Mouse (Mus musculus) testis, postnatal 10 days (tissue): ENCODE data around the gene Stx18.

ENCODE experiments used
- DNase-seq: peaks from one replicate; pipeline ENCODE4 v3.0.0; 2021; ENCODE audit warnings: low spot score

Stx18 gene

DNA sequence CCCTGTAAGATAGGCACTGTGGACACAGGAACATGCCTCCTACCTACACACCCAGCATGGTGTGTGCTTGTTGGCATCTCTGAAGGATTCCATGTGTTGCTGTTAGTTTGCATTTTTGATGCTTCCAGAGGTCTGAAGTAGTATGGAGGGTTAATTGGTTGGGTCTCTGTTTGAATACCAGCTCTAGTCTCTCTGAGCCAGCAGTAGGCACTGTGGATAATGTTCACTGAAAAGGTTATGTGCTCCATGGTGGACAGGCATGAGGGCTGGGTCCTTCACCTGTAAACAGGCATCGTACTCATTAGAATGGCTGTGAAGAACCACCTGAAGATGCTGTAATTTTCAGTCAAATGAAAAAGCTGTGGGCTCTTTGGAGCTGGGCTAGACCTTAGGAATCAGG lies 41.9 kb downstream of the Stx18 start:
- no peak for DNase-seq

DNA sequence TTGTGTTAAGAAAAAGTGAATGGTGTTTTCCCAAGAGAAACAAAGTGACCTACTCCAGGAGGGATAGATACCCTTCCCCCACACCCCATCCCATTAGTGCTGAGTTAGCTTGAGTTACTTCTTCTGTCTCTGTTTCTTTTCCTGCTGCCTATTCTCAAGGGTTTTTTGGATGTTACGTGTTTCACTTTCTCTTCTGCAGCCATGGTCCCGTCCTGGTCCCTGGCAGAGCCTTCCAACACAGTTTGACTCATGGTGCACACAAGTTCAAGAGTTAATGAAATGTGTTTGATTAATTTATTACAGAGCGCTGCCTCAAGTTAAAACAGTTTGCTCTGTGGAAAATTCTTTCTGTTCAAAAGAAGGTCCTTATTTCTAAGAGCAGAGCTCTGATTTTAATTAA lies 44.0 kb downstream of the Stx18 start:
- DNase-seq: no peak

DNA sequence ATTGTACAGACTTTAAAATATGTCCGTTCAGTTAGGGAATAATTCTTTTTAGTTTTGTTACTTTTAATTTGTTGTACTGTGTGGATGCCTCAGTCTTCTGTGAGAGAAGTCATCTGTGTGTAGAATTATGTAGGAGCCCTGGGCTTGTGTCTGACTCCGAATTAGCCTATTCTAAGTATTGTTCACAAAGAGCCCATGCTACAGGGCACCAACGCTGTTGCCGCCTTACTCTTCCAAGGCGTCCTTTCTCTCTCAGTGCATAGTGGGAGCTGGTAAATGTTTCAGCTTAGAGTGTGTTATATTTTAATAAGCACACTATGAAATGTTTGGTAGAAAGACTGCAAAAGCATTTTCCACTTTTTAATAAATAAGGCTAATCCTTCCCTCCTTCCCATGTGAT lies 44.8 kb downstream of the Stx18 start:
- DNase-seq: no peak

DNA sequence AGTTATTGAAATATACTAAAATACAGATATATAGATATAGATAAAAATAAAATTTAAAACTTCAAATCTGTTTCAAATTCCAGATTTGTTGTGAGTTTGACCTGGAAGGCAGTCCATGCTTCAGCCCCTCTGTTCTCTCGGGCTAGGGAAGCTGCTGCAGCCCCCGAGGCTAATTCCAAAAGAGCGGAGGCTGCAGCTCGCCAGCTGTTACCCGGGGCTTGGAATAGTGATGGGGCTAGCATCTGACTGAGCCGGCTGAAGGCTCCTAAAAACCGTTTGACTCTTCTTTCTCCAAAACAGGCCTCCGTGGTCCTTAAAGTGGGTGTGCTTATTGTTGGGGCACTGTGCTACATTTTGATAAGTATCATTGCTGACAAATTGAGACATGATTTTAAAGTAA lies 46.1 kb downstream of the Stx18 start:
- no peak for DNase-seq

DNA sequence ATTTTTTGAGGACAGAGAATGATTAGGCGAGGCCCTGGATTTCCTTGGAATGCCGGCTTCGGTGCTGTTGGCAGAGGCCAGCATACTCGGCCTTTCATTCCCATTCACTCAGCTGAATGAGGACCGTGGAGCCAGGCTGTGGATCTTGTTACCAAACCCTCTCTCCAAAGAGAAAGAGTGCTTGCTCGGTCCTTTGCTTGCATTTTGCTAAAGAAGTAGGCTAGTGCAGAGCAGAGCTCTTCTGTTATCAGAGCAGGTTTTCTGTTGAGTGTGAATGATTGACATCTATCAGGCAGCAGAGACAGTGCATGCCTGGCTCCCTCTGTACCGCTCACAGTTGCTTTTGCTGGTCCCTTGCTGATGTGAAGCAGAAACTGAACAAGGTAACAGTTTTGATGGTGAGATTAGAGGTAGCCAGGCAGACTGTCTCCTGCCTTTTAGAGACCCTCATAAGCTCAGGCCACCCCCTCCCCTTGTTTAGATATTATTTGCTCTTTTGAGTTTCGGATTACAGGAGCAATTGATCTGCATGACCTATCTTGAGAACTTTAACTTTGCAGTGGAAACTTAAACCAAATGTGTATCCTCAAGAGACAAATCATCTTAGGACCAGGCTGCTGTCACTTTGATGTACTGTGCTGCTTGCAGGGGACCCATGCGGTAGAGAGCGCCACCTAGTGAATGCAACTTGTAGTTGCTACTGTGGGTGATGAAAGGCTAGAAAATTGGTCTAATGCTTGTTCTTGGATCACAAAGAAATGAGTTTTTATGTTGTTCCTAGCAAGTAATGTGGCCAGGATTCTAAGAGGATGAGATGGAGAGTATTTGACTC lies 47.2 kb downstream of the Stx18 start:
- peak; percentile 54 for DNase-seq

DNA sequence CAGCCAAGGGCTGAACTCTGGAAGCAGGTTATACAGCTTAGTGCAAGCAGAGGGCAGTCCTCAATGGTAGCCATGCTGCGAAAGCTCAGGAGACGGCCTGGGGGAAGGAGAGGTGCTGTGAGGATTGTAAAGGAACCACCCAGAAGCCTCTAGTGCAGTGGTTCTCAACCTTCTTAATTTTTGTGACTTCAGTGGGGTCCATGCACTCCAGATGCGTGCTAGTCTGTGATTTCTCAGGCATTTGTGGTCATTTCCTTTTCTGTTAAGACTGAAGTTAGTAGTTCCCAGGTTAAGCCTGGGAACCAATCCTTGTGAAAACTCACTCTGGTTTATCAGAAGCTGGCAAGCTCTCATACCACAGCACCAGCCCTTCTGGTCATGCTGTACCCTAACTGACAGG lies 51.6 kb downstream of the Stx18 start:
- DNase-seq: peak; percentile 21

DNA sequence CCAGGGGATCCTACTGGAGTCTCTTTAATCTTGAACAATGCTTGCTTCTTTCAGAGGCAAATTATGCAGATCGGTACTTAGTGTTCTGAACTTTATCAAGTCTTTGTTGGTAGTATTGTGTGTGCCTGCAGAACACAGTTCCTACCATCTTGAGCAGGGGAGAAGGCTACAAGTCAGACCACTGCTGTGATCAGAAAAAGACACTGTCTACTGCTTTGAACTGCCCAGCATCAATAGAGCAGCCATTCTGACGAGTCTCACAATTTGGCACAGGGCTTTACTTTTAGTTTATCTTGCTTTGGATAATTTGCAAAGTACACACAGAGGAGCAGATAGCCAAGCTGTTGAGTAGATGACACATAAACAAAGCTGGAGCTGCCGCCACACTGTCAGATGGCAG lies 52.0 kb downstream of the Stx18 start:
- DNase-seq: peak; percentile 18

DNA sequence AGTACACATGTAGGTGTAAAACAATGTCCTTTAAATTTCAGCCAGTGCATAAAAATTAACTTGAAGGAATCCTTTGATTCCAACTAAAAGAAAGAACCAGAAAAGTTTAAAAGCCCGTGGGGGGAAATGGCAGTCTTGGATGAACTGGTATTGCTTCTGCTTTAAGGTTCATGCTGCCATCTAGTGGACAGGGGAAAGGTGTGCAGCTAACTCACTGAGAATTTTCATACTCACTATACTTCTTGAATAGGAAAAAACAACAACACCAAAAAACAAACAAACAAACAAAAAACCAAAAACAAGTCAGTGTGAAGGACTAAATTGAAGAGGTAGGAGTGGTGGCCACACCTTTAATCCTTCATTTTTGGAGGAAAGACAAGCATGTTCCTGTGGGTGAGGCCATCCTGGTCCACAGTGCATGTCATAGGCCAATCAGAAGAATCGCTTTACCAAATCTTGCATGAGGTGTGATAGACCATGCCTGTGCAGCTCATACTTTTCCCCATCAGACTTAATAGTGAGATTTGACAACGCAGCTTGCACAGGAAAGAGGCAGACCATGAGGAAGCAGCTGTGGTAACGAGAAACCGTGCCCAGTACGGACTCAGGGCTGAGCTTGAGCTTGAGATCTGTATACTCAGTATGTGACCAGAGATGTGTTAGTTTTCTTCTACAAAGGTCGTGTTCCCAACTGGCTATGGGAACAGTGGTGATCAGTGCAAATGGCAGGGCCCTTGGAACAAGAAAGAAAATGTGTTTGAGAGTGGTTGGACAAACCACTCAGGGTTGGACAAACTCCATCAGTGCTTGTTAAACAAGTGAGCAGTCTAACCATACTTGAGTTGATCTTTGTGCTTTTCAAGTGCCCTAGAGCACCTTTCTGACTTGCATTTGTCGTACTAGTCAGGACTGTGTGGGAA lies 52.8 kb downstream of the Stx18 start:
- DNase-seq: peak; percentile 38

DNA sequence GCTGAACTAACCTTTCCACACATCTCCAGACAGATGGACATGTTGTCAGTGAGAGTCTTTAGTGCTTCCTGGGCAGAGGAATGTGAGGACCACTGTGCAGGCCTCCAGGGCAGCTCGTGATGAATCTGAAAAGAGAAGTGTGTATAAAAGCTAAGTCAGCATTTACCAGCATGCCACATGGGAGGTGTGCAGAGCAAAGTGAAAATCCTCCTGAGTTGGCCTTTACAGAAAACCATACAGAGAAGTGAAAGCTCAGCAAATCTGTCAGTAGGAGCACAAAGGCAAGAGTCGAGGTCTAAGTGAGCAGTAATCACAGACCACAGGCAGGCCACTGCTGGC lies 53.4 kb downstream of the Stx18 start:
- DNase-seq: peak; percentile 6

DNA sequence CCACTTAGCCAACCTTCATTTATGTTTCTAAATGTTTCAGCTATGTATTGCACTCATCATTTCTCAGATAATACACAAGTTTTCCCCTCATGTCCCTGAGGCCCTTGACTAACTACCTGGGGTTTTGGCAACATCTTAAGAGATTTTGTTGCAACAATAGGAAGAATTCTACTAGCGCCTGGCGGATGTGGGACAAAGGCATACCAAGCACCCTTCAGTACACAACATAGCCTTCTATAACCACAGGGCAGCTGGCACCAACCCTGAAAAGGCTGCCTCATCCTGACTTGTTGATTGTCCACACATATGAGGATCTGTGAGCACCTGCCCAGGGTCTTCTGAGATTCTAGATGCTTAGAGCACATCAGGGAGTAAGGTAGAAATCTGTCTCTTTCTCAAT lies 55.8 kb downstream of the Stx18 start:
- no peak for DNase-seq

DNA sequence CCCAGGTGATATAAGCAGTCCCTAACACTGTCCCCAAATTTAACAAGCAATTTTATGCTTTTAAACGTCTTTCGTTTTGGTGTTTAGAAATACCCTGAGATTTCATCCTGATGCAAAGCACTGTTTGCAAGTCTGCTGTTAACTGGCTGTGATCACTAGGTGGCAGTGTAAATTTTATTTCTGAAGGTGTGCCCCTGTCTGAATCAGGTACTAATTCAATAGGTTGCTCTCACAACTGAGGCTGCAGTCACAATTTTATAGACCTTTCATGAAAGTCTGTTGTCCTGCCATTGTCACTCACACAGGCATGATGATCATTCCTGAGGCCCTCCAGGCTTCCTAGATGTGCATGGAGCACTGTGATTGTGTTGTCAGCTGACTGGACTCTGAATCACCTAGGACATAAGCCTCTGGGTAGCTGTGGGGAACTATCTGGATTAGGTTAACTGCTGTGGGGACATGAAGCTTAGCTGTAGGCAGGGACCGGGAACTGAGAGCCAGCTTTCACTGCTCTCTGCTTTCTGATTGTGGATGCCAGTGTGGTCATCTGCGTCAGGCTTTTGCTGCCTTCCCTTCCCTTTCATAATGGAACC lies 59.1 kb downstream of the Stx18 start:
- DNase-seq: no peak

DNA sequence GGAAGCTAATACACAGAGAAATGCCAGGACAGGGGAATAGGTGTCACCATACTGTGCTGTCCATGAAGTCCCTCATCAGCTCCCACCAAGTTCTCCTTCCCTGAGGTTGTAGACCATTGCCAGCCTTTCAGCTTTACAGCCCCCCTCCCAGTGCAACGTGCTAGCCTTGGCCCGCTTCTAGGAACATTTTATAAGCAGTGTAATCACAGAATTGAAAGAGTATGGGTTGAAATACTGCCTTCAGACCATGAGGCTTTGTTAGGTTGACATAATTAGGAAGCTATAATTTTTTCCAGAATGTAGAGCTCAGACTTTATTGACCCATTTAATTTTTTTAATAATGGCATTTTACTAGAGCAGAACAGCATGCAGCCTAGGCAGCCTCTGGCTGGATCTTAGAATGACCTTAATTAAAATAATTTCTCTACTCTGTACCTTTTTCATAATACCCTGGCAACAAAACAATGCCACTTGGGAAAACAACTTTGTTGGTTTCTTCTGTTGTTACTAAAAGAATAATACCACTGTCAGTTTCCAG lies 60.7 kb downstream of the Stx18 start:
- DNase-seq: no peak

DNA sequence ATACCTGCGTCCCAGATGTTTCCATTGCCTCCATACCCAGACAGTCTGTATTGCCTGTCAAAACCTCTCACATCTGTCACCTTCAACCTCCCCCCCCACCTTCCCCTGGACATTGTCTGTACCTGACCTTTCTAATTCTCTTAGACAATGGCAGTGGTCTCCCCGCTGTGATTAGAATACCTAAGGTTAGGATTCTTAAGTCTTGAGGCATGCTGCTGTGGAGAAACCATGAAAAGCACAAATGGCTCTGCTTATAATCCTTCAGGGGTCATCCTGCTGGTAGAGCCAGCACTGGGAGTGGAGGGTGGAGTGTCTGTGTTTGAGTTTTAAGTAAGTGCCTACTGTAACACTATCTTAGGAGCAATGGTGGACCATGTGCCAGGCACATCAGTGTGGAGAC lies 64.4 kb downstream of the Stx18 start:
- DNase-seq: no peak

DNA sequence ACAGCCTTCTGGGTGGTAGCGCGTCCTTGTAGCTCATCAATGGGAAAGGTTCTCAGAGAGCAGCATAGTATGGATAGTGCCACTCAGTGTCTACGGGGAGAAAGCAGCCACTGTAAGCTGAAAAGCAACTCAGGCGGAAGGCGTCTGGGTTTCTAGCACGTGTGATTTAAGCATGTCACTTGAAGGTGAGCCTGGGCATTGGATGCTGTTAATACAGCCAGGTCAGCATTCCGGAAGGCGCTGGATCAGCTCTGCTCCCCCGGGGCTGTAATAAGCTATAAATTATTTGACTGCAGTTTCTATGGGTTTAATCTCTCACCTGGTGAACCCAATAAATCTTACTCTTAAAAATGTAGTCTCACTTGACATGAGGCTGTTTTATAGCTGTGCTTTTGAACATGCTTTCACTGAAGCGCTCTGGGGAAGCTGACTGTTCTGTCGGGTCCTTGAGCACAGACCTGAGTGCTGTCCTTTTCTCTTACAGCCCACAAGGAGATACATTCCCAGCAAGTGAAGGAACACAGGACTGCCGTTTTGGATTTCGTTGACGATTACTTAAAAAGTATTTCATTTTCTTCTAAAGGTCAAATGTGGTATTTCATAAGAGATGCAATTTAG lies 67.6 kb downstream of the Stx18 start:
- DNase-seq: no peak

DNA sequence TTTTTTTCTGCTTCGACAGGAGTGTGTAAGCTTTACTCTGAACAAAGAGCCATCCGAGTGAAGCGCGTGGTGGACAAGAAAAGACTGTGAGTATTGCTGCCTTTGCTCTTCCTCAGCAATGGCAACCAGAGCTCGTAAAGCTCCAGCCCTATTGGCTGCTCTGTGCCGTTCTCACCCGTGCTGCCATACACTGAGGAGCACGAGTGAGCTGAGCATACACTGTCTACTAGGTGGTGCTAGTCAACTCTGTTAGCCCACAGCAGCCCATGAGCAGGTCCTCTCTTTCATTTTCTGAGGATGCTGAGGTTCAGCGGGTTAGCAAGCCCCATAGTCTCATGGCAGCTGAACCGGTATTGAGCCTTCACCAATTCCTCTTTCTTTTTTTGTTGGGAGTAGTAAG lies 68.3 kb downstream of the Stx18 start:
- DNase-seq: no peak

DNA sequence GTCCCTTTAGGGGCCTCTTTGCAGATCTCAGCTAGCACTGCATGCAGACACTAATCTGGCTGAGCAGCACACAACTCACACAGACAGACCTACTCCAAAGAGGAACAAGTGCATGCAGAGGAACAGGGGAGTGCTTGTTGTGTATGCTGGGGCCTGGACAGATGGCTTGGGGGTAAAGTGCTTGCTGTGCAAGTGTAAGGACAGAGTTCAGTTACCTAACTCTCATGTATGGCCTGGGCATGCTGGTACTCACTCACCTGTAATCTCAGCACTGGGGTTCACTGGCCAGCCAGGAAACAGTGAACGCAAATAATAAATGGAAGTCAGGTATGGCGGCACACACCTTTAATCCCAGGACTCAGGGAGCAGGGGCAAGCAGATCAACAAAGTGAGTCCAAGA lies 76.0 kb downstream of the Stx18 start:
- no peak for DNase-seq

DNA sequence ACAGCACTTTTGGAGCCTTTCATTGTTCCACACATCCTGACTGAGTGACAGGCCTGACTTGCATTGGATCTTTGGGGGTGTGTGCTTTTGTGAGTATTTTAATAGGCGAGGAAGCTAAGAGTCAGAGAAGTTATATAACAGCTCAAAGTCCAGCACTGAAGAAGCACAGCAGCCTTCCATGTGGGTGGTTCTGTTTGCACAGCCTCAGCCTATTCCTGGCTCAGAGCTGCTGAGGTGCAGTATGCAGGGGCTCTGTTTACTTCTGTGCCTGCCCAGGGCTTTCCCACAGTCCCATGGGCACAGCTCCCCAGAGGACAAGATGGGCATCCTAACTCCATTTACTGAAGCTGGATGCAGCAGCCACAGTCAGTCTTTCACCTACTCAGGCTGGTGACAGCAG lies 78.5 kb downstream of the Stx18 start:
- no peak for DNase-seq

DNA sequence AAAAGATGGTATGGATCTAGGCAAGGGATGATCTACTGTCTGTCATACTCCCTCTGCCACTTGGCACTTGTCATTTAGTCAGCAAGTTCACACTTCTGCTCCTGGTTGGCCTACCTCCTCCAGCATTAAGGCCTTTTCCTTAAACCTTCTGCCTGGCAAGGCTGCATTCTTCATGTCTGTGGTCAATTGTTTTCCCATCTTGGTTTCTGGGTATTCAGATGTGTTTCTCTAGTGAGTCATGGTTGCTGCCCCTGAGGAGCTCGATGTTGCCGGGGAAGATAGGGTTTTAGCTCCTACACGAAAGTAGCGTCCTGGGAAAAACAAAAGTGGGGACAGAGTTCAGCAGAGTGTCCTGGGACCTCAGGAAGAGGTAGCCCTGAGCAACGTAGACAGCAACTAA lies 80.7 kb downstream of the Stx18 start:
- no peak for DNase-seq

DNA sequence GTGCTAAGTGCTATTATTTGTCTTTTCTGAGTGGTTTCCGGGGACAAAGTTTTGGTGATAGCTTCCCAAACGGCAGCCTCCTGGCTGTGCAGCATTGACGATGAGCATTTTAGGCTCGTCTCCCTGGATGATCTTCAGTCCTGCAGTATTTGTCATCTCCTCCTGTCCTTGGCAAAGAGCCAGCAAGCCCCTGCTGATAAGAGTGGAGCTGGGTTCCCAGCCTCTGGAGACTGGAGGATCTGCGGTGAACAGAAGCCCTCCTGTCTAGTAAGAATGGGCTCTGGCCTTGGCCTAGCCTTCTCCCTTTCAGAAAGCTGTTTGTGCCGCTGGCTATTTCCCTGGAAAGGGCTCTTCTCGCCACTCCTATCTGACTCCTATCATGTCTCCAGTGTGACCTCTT lies 83.2 kb downstream of the Stx18 start:
- DNase-seq: peak; percentile 53

DNA sequence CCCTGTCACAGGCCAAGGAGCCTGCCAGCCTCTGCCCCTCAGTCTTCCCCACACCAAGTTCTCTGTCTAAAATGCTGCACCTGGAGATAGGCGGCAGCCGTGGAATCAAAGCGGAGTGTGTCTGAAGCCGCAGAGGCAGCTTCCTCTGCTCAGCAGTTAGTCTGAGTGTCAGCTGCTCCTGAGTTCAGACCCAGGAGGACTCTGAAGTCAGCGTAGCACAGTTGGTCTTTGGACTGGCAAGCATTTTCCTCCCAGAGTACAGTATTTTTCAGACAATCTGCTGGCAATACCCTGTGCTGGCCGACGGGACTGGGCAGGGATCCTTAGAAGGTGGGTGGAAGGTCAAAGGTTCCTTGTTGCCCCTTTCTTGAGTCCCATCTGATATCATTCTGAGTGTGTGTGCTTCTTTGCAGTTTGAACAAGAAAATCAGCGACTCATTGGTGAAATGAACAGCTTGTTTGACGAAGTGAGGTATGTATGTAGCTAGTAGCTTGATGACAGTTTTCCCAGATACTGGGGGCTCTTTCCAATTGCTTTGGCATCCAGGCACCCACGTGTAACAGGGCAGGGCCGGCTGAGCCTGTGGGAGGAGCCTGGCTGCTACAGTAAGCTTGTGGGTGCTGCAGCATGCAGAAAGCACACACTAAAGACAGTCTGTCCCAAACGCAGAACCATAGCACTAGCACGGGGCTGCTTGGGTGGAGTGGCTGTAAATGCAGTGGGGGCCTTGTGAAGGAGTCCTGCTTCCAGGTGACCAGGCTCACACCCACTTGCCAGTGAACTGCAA lies 88.2 kb downstream of the Stx18 start:
- DNase-seq: no peak

DNA sequence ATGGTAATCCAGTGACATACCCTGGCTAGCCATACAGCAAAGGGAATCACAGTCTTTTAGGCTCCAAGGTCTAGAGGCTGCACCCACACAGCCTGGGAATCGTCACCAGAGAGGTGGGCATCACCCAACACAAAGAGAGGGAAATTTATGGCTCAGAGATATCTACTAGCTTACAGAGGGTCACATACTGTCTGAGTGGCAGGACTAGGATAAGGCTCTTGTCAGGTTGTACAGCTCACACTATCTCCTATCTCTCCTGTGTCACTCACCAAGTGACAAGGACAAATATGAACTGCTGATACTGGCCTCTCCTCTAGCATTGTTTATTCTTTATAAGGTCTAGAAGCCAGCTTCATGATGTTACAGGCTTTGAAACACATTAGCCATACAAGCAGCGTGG lies 90.8 kb downstream of the Stx18 start:
- no peak for DNase-seq

DNA sequence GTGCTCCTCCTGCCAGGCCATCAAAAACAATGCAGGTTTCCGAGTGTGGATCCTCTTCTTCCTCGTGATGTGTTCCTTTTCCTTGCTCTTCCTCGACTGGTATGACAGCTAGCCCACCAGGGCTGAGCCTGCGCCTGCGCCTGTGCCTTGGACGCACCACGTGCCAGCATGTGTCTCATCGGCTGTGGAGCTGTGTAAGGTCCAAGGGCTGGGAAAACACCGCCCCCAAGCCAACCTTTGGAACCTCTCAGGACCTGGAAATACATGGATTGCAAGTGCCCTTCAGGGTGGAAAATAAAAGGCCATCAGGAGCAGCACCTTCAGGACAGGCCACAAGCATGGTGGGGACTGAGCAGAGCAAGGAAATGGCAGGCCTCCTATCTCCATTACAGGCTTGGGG lies 97.7 kb downstream of the Stx18 start:
- DNase-seq: no peak
